Mouse (Mus musculus): Measurements from ENCODE around the gene D7Ertd443e.

DNA sequence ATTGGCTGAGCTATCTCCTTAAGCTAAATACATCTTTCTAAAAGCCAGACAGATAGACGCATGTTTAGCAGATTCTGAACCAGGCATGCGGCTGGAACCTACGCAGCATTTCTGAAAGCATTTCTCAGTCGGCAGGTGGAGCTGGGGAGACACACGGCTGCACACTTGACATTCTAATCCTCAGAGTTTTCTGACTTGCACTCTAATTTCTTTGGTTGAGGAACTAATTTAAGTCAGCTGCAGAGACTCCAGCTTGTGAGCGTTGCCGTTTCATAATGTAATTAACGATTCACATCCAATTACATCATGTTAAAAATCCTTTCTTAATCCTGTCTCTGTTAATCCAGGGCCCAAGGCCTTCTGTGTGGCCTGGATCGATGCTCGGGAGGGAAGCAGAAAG, 64.5 kb downstream of the D7Ertd443e start:
- TF ChIP-seq CTCF (IDR thresholded peaks at IDR 0.05; ENCODE audit: low read depth), result peak; percentile 32
- TF ChIP-seq EP300 (optimal IDR thresholded peaks at IDR 0.05), result no peak

Measured in stomach, postnatal 0 days (tissue).